Mouse (Mus musculus) heart, adult 8-10 months (tissue): ENCODE measurements at regions not wholly inside any gene's neighbourhood (a gene's known extent, or its start where the extent isn't known, plus 50 kb on each side); places are given as distances from the start of the nearest gene placed in this dataset.

Experiments used
- DNase-seq: peaks from one replicate; pipeline ENCODE4 v3.0.0; 2022; ENCODE audit warnings: low spot score

- no peak for DNase-seq
Observed at GRCm38 (mm10) chr17:62083281-62083680, 797.8 kb downstream of the Efna5 start.

GRCm38 (mm10) chr17:62077604-62078003, 803.5 kb downstream of the Efna5 start:
- DNase-seq, result no peak

- DNase-seq, result no peak
Observed at GRCm38 (mm10) chr17:62064939-62065338, 816.2 kb downstream of the Efna5 start.

DNA sequence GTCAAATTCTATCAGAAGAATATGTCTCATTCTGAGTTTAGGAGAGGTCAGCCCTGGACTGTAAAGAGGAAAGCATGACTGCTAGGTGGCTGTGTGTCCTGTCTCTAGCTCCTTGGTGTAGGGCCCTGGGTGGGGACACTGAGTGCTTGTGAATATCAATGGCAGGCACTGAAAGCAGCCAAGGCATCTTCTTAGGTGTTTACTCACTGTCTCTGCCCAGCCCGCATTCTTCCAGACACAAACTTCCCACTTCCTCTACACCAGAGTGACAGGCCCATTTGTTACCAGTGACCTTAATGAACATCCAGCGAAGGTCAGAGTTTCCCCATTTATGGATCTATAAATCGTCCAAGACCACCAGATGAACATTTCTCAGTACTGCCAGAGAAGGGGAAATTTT, 823.1 kb downstream of the Efna5 start:
- DNase-seq, result no peak

GRCm38 (mm10) chr17:62054801-62055200, 826.3 kb downstream of the Efna5 start:
- no peak for DNase-seq

DNA sequence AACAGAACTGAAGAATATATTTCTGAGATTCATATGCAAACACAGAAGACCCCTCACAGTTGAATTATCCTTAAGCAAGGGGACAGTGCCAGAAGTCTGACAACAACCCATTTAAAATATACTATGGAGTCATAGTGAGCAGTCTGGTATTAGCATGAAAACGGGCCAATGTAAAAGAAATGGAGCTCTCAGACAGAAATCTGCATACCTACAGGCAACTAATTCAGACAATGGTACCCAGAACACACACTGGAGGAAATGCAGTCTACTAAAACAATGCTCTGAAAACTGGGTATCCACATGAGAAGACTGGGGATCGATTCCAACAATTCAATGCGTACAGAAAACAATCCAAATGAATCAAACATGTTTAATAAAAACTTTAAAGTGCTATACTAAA, 832.1 kb downstream of the Efna5 start:
- no peak for DNase-seq

DNA sequence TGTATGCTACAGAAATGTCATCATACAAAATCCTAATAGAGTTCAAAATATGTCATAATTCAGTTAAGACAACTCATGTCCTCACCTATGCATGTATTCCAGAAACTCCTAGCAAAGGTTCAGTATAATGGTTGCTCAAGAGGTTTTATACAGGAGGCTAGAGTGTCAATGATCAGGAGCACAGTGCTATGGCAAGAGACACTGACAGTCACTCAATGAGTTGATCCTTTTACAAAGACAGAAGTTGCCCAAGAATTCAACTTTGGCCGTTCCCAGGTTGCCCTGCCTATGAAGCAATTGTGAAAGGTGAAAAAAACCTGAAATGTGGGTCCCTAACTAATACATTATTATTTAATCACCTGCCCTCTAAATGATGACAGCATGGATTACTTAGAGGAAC, 850.5 kb downstream of the Efna5 start:
- DNase-seq, result no peak
